Mouse (Mus musculus): ENCODE measurements at regions not wholly inside any gene's neighbourhood (a gene's known extent, or its start where the extent isn't known, plus 50 kb on each side); places are given as distances from the start of the nearest gene placed in this dataset.

- TF ChIP-seq EP300 (IDR thresholded peaks at IDR 0.05) (no peak), CTCF (IDR thresholded peaks at IDR 0.05) (no peak)
These were observed 257.1 kb upstream of the Irx3 start for GRCm38 (mm10) chr8:92058953-92059352.

Data from lung, postnatal 0 days (tissue).